Mouse (Mus musculus) brain, embryonic 14.5 days (tissue): ENCODE results near the gene Abcb6. TPM values are rescaled to one million over a fixed set of nuclear protein-coding genes. Genes with fewer than 3 reads are reported as not detected.

Experiments
- DNase-seq: peaks from one replicate; pipeline ENCODE4 v3.0.0-alpha.2; 2011; ENCODE audit warnings: low read depth
- CTCF ChIP-seq: fragments of 200-500 bp; IDR thresholded peaks from 2 replicates; pipeline ENCODE4 v1.5.1; 2012; ENCODE audit warnings: inconsistent platforms, mild to moderate bottlenecking, moderate library complexity, borderline replicate concordance; ENCODE audit not compliant: insufficient read depth, insufficient read length; ENCODE audit errors: extremely low read depth
- POLR2A ChIP-seq: fragments of 200-500 bp; IDR thresholded peaks from 2 replicates; pipeline ENCODE4 v1.6.1; 2012; ENCODE audit warnings: mild to moderate bottlenecking, inconsistent platforms, borderline replicate concordance; ENCODE audit not compliant: poor library complexity, insufficient read depth, insufficient read length, severe bottlenecking; ENCODE audit errors: extremely low read depth
- polyA plus RNA-seq: library from polyadenylated mRNA; depleted of rRNA; stranded (reverse); fragments of >200 nt; gene quantifications from 2 replicates; pipeline ENCODE4 v1.2.3, GENCODE M21; 2012

Abcb6 gene
- polyA plus RNA-seq, 1 experiment = 32.6 TPM

- DNase-seq = no peak
- TF ChIP-seq CTCF (no peak), POLR2A (no peak)
These were observed 12.3 kb upstream of the Abcb6 start for GRCm38 (mm10) chr1:75192452-75192851.

- no peak for TF ChIP-seq CTCF
- peak; percentile 5; the same call in 1 of the 2 replicates for TF ChIP-seq POLR2A
- DNase-seq = peak; percentile 100
These were observed 11.6 kb upstream of the Abcb6 start, which contains the start of the genes Ankzf1 and Atg9a for GRCm38 (mm10) chr1:75191622-75192402. Gene Ankzf1, plus strand, starts transcription at chr1:75192151. Gene Atg9a, minus strand, starts transcription at chr1:75192196.

- TF ChIP-seq CTCF (no peak), POLR2A (no peak)
- no peak for DNase-seq
These were observed 11.0 kb upstream of the Abcb6 start for GRCm38 (mm10) chr1:75191258-75191621.

- TF ChIP-seq POLR2A = no peak
- no peak for TF ChIP-seq CTCF
- DNase-seq = no peak
These were observed 10.4 kb upstream of the Abcb6 start for GRCm38 (mm10) chr1:75190577-75190976.

- no peak for DNase-seq
- no peak for TF ChIP-seq CTCF
- no peak for TF ChIP-seq POLR2A
These were observed 7.8 kb upstream of the Abcb6 start for GRCm38 (mm10) chr1:75187914-75188483.

- DNase-seq = peak; percentile 15
- no peak for TF ChIP-seq CTCF
- no peak for TF ChIP-seq POLR2A
These were observed 6.9 kb upstream of the Abcb6 start for GRCm38 (mm10) chr1:75187126-75187525.

GRCm38 (mm10) chr1:75185495-75185894 lies 5.3 kb upstream of the Abcb6 start:
- no peak for DNase-seq
- TF ChIP-seq CTCF = no peak
- TF ChIP-seq POLR2A = no peak

GRCm38 (mm10) chr1:75182160-75182559 lies 2.0 kb upstream of the Abcb6 start:
- DNase-seq = no peak
- TF ChIP-seq POLR2A (no peak), CTCF (no peak)

GRCm38 (mm10) chr1:75181377-75181870 lies 1.2 kb upstream of the Abcb6 start:
- TF ChIP-seq CTCF = no peak
- no peak for TF ChIP-seq POLR2A
- DNase-seq = no peak

GRCm38 (mm10) chr1:75180741-75181140 lies 549 bp upstream of the Abcb6 start:
- TF ChIP-seq POLR2A = no peak
- TF ChIP-seq CTCF = no peak

GRCm38 (mm10) chr1:75179334-75180104 lies 673 bp downstream of the Abcb6 start:
- TF ChIP-seq POLR2A (no peak), CTCF (no peak)
- DNase-seq = peak; percentile 60

More at GRCm38 (mm10) chr1:75180741-75181140, 549 bp upstream of the Abcb6 start:
- DNase-seq = no peak
